Mouse (Mus musculus): Measurements from ENCODE around the gene Hsp90aa1. TPM values are rescaled to one million over a fixed set of nuclear protein-coding genes. Genes with fewer than 3 reads are reported as not detected.

Gene Hsp90aa1
- 30.2 and 38.8 TPM in 2 replicates for polyA plus RNA-seq (2012; rRNA removed)

GRCm38 (mm10) chr12:110702556-110702955, at the start of gene Hsp90aa1:
Gene Hsp90aa1, minus strand, starts transcription at chr12:110702728.

DNA sequence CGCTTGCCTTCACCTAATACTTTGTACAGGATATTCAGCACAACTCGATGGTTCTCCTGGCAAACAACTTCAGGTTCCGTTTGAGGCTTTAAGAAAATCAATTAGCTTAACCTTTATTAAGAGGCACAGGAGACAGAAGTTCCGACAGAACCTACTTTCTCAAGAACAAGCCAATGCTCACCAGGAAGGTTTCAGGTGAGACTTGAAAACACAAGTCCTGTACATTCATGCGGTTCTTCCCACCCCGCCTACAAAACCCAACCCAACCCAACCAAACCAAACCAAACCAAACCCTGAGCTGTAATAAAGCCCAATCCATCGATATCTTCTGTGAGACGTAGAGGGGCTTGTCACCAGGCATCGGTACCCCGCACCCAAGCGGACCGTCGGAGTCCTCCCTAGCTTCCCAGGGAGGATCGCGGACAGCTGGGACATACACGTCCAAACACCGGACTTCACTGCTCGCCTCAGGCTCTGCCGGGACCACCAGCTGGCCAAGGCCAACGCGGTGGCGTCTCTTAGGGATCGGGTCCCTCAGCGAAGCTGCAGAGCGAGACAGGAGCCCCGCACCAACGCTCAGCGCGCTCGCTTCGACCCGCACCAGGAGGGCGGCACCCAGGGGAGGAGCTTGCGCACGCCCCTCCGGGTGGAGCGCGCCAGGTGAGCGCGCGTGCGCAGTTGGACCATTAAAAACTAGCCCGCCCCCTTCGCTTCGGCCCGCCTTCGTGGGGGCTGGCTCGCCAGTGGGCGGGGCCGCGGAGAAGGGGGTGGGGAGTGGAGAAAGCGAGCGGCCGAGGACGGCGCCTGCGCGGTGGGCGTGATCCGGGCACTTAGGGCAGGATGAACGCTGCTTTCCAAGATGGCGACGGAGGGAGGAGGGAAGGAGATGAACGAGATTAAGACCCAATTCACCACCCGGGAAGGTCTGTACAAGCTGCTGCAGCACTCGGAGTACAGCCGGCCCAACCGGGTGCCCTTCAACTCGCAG, 34.9 kb upstream of the Hsp90aa1 start, which contains the start of gene Wdr20:
TSS of gene Wdr20 (plus strand) at position 775 of the 988 bp plus-strand sequence.

DNA sequence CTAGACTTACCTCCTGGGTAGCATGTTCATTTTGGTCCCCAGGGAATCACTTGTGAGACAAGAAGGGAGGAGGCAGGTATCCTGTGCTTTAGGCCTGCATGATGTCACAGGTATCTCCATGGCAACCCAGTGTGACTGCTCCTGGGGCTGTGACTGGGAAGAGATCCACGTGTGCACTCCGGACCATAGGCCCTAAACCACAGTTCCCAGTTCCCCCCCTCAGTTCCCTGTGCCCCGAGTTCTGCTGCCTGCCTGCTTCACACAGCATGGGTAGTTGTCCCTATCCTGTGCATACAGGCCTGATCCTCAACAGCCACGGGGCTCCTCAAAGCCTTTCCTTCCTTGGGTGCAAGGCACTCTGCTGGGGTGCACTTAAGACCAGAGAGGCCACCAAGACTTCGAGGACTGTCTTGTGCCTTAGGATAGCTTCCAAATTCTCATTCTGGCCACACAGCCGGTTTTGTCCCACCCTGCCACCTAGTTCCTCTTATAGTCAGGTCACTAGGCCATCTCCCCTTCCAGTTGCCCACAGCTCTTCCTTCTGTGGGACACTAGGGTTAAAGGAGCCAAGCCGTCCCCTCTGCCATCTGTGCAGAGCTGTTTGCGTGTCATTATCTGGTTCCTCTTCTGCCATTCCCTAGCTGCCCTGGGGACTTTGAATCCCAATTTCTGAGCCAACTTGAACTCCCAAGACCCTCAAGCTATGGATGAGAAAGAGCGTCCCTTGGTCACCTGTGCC, 19.8 kb downstream of the Hsp90aa1 start, which contains the start of gene 1700001K19Rik:
TSS of gene 1700001K19Rik (minus strand) at position 59 of the 739 bp plus-strand sequence.

Other genes starting within 250 kb of the Hsp90aa1 start
- 312 and 378 TPM in 2 replicates for gene Dync1h1, start 101.3 kb downstream of the Hsp90aa1 start, polyA plus RNA-seq (2012; rRNA removed)
- gene 1700001K19Rik, start 20.1 kb downstream of the Hsp90aa1 start, polyA plus RNA-seq (2012; rRNA removed) = not detected in 2 replicates
- 16.6 and 17.3 TPM in 2 replicates for gene Wdr20, start 35.2 kb upstream of the Hsp90aa1 start, polyA plus RNA-seq (2012; rRNA removed)
- 1.0 and 1.3 TPM in 2 replicates for gene Mok, start 138.2 kb upstream of the Hsp90aa1 start, polyA plus RNA-seq (2012; rRNA removed)
- gene Zfp839, start 147.5 kb upstream of the Hsp90aa1 start, polyA plus RNA-seq (2012; rRNA removed) = 6.0 and 6.4 TPM in 2 replicates
- gene Cinp, start 186.4 kb upstream of the Hsp90aa1 start, polyA plus RNA-seq (2012; rRNA removed) = 28.1 and 39.1 TPM in 2 replicates
- 5.7 and 6.0 TPM in 2 replicates for gene Tecpr2, start 186.5 kb upstream of the Hsp90aa1 start, polyA plus RNA-seq (2012; rRNA removed)

Data from colon, adult 2 months (tissue).